Mouse (Mus musculus) layer of hippocampus, adult 11-12 months (tissue): ENCODE data around the gene Srsf10.

ENCODE experiments used
- DNase-seq: peaks from one replicate; pipeline ENCODE4 v3.0.0; 2022; ENCODE audit warnings: low spot score

Gene Srsf10

DNA sequence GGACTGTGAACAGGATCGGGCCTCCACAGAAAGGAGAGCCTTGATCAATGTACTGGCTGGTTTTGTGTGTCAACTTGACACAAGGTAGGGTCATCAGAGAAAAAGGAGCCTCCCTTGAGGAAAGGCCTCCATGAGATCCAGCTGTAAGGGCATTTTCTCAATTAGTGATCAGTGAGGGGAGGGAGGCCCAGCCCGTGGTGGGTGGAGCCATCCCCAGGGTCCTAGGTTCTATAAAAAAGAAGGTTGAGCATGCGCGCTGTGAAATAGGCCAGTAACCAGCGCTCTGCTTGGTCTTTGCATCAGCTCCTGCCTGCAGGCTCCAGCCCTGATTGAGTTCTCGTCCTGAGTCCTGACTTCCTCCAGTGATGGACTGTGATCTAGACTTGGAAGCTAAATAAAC, 29.0 kb downstream of the Srsf10 start:
- no peak for DNase-seq

DNA sequence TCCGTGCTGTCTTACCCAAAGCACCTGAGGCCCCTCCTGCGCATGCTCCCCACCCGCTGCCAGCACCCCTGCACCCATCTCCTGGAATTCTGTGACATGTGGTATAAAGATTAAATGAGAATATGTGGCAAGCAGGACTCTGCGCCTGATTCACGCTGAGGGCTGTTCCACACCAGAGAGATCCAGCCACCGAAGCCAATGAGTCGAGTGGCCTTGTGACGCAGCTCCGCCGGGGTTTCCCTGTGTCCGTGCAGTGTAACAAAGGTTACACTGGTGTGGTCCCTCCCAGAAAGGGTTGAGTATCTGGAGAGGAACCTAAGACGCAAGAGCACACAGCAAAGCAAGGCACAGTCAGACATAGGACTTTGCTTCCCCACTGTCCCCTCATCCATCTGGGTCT, 30.1 kb downstream of the Srsf10 start:
- DNase-seq: no peak

DNA sequence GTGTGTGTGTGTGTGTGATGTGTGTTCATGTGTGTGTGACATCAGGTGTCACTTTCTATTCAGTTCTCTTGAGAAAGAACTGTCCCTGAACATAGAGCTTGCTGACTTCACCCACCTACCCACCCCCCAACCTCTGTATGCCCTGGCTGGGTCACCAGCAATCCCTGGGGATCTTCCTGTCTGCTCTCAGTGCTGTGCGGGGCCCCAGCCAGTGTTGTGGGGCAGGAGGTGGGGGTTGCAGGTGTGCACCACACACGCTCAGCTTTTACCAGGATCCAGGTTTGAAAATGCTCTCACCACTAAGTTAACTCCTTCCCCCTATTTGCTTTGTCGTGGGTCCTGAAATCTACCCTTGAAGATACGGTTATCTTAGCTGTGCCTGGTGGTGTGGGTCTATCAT, 30.6 kb downstream of the Srsf10 start:
- no peak for DNase-seq

DNA sequence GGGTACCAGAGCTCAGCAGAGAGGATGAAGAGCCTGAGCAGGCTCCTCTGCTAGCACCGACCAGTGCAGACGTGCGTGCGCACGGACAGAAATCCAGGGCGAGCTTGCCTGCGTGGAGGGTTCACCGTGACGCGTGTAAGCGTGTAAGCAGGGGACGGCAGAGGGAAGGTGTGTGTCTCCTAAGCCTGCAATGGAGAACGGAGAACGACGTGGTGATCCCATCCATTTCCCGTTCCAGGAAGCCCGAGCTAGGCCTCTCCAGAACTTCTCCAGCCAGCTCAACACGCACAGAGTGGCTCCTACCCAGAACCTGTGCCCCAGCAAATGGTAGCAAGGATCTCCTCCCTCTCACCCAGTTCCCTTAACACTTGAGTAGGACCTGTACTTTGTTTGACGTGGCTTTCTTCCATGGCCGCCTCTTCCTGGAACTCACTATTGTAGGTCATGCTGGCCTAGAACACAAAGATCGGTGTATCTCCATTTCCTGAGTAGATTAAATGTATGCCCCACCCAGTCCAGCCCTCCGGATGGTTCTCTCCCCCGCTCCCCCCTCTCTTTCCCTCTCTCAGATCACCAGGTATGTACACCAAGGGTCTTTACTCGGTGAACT, 33.0 kb downstream of the Srsf10 start:
- no peak for DNase-seq

DNA sequence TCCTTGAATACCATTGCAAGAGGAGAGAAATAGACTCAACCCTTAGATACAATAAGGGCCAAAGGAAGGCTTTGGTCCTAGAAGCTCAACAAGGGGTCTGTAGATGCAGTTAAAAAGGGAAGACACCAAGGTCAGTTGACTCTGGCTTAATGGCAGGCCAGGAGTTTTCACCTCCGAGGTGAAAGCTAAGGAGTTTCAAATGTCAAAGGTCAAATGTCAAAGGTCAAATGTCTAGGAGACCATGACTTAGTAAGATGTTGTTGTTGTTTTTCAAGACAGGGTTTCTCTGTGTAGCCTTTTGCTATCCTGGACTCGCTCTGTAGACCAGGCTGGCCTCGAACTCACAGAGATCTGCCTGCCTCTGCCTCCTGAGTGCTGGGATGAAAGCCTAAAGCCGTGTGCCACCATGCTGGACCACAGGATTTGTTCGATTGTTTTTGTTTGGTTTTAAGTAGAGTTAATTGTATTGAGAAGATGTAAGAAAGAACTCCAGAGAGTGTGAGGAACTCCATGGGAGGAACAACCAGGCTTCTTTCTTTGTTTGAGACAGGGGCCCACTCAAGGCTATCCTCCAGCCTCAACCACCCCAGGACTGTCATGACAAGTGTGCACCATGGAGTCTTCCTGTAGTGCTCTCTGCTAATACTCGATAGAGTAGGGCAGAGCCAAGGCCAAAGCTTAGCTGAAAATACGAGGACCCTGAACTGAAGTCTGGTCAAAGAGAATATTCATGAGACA, 33.8 kb downstream of the Srsf10 start:
- no peak for DNase-seq

DNA sequence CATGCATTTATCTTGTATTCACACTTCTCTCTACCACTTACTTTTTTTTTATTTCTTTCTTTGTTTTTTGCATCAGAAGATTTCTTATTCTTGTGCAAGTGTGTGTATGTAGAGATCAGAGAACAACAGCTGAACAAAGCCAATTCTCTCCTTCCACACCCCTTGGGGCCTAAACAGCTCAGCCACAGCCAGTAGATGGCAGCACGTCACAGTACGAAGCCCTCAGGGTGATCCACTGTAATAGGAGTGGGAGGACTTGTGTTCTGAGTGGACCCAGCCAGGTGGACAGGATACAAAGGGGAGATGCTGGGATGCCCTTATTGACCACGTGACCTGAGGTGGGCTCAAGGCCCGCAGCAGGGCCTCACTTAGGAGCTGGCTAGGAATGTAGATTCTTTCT, 34.3 kb downstream of the Srsf10 start:
- peak; percentile 76 for DNase-seq

DNA sequence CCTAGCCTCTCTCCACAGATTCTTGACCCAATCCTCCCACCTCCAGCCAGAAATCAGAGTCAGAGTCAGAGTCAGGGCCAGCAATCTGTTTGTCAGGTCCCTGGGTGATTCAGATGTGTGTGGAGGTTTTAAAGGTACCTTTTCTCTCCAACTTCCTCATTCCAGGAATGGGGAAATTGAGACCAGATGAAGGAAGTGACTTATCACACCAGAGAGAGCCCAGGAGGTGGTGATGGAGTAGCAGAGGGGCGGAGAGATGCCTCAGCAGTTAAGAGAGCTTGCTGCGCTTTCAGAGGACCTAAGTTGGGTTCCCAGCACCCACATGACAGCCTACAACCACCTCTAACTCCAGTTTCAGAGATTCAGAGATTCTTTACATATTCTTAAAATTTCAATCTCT, 36.0 kb downstream of the Srsf10 start:
- no peak for DNase-seq

DNA sequence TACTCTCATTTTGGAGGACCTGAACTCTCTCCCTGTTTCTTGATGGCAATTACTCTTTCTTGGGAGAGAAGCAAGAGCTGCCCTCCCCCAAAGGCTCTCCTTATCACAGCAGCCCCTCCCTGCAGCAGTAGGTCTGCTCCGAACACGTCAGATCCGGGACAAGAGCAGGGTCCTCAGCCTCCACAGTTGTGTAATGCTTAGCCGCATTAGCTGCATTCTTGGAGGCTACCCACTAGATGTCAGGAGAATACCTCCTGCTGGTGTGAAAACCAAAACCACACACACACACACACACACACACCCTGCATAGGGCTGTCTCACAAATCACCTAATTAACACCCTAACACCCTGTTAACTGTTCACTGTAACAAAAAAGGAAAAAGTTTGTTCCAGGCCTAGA, 37.3 kb downstream of the Srsf10 start:
- DNase-seq: no peak

DNA sequence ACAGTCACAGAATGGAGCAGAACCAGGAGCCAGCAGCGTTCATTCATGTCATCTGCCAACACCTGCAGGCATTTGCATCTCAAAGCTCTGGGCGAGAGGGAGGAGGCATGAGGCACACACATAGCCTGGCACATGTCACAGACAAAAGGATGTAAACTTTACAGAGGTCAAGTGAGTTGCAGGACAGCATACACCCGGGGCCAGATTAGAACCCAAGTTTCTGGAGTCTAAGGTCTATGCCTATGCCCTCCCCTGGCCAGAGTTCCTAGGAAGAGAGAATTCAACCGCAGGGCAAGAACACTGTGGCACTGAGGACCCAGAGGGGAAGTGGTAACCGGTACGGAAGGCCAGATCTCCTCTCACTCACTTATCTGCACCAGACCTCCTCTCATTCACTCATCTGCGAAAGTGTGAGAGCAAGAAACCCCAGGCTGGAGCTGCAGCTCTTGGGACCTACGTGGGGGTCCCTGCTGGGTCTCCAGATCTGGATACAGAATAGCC, 39.6 kb downstream of the Srsf10 start, which contains the start of gene Cnr2:
TSS of gene Cnr2 (plus strand) at position 324 of the 501 bp plus-strand sequence.
- DNase-seq: no peak

DNA sequence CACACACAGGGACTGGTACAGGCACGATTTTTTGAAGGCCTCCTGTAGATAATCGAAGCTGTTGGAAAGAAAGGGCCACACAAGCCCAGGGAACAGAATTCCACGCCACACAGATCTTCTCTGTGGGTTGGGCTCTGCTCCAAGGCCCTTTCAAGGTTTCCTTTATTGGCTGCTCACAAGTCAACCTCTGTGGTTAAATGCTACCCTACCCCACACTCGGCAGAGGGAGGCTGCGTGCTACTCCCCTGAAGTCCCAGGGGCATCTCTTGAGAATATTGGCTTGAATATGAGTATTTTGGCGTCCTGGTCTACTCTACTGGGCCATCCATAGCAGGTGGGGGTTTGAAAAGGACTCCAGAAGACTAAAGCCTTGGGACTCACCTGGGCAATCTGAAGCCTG, 40.6 kb downstream of the Srsf10 start:
- no peak for DNase-seq

DNA sequence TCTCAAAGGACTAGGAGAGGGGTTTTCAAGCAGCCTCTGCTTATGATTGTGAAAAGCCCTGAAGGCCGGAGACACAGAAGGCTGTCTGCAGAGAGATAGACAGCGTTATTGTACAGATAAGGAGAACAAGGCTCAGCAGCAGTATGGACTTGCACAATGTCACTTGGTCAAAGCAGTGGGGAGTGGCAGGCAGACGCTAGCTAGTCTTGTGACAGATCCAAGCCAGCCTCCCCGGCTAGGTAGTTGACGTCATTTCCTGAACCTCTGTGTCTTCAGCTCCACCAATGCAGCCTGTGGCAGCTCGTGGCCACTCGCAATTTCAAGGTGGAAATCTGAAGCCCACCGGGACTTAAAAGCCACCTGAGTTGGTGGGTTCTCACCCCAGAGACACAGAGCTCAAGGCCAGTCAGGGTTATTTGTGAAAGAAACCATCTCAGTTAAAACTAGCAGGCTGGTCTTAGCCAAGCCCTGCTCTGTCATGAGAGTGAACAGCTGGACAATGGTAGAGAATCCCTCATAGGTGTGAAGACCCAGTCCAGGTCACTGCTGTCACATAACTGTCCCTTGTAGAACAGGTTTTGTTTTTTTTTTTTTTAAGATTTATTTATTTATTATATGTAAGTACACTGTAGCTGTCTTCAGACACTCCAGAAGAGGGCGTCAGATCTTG, 43.0 kb downstream of the Srsf10 start:
- peak; percentile 39 for DNase-seq

DNA sequence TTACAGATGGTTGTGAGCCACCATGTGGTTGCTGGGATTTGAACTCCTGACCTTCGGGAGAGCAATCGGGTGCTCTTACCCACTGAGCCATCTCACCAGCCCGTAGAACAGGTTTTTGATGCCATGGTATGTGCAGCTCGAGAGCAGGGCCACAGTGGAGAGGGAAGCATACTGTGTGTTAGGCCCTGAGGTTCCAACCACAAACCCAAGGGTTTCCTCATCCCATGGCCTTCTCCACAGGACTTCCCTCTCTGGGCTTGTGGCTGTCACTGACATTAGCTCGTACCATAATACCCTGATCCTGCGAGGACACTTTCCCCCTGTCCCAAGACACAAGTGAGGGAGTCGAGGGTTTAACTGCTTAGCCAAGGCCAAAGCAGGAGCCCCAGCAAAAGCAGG, 43.5 kb downstream of the Srsf10 start:
- no peak for DNase-seq

DNA sequence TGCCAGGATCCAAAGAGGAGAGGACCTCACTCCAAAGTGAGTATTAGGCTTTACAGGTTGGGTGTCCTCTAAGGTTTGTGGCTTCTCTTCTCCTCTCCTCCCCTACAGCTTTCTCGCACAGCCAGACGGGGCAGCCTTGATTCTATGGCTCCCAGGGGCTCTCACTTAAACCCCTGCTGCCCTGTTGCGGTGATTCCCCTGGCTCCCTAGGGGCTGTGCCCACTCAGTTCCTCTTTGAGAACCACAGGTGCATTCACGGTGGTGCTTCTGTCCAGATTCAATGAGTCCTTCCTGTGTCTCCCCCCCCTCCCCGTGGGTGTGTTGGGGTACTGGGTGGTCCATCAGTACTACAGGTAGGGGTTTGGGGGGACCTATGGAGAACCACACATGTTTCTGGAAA, 44.5 kb downstream of the Srsf10 start:
- no peak for DNase-seq

DNA sequence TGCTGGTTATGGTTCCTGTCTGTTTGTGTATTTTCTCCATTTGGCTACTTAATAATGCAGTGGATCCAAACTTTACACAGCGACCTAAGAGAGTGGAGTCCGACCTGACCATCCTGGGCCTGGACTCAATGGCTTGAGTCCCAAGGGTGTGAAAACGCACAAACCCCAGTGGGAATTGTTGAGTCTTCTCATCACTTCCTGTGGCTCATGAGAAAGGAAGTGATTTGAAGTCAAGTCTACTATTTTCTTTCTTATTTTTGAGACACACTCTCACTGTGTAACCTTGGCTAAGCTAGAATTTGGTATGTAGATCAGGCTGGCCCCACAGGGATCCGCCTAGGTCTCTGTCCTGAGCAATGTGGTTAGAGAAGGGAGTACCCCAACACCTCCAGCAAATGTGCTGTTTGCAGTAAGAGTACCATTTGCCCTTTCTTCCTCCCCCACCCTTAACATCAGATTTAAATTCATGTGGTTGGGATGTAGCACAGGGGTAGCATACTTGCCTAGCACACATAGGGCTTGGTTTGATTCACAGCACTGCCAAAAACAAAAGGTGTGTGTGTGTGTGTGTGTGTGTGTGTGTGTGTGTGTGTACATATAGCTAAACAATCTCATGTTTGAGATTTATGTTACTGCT, 47.2 kb downstream of the Srsf10 start:
- no peak for DNase-seq

DNA sequence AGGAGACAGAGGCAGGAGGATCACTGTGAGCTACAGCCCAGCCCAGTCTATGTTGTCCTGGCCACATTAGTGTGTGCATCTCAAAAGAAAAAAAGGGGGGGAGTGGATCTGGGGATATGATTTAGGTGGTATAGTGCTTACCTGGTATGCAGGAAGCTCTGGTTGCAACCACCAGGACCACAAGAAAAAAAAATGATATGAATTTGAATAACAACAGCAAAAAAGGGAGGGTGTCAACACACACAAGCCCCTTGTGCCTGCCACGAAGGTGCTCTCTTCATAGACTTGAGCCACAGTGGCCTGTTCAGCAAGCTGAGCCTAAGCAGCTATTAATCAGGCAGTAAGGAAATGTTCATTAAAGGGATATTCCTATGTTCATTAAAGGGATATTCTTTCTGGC, 49.3 kb downstream of the Srsf10 start:
- DNase-seq: no peak

DNA sequence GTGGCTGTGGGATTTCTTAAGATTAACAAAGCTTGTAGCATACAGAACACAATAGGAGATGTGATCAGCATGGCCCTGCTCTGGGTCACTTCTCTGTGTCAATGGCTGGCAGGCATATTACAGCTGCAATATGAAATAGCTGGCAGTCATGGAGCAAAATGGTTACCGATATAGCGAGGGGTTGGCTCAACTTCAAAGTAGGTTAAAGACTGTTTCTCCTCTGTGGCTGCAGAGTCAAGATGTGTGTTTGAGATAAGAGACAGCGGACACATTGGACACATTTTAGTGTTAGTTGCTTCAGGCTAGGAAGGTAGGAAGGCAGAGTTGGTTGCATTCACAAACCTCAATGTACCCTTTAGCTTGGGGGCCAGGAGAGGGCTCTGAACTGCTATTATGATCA, 51.1 kb downstream of the Srsf10 start:
- no peak for DNase-seq

DNA sequence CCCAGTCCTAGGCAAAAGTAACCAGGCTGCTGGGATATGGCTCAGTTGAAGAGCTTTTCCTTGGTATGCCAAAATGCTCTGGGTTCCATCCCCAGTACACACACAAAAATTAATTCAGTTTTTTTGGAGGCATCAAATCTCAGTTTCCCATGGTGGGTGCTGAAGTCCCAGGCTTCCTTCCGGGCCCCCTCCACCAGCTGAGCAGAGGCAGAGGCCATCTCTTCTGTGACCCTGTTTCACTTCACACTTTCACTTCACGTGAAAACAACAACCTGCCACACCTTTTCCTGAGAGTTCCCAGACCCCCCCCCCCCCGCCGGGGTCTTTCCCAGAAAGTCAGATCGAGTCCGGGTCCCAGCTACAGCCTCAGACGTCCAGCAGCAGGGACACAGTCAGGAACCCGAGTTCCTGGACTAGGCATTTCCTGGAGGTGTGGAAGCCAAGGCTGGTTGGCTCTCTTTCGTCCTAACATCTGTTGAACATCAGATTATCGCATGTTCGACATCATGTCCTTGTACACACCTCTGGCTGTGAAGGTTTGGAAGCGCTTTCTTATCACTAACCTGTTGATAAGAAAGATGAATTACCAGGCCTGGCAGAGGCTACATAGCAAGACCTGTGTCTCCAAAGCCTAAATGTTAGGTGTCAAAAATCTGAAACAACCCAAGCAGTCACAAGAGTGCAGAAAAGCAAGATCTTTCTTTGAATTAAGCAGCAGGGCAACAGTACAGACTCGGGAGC, 53.9 kb downstream of the Srsf10 start:
- DNase-seq: no peak

DNA sequence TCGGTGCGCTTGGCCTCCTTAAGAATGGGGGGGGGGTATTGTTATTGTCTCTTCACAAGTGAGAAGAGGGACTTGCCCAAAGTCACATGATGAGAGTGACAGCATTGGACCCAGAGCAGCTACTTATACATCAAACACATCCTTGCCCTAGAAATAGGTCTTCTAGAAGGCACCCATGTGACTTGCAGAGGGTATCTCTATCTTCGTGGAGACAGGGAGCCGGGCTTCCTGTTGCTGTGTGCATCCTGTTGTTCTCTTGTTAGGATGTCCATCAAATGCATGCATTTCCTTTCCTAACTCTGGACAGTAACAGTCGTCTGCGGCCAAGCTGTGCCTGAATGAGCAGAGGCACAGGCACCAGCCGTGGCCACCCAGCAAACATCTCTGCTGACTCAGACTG, 56.0 kb downstream of the Srsf10 start:
- DNase-seq: no peak

DNA sequence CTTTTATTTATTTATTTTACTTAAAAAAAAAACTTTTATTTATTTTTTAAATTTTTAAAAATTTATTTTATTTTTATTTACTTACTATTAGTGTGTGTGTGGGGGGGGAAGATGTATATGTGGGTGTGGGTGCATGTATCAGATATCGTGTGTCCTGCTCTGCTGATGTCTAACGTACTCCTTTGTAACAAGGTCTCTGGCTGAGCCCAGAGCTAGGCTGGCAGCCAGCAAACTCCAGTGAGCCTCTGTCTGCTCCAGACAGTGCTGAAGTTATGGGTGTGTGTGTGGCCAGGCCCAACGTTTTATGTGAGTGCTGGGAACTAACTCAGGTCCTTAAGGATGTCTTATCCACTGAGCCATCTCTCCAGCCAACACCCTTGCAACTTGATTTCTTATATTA, 56.6 kb downstream of the Srsf10 start:
- no peak for DNase-seq

DNA sequence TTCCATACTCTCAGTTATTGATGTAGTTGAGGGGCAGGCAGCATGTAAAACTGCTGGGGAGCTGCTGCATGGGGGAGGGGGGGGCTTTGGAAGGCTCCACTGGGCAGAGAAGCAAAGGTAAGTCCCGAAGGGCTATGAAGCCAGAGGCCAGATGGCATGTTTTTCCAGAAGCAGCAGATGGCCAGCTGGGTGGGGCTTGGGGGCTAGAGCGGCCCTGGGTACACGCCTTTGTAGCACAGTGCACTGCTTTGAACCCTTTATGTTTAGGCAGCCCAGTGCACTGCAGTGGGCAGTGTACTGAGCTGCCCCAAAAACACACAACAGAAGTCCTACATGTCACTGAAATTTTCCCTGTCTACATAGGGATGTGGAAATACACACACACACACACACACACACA, 57.3 kb downstream of the Srsf10 start:
- no peak for DNase-seq

DNA sequence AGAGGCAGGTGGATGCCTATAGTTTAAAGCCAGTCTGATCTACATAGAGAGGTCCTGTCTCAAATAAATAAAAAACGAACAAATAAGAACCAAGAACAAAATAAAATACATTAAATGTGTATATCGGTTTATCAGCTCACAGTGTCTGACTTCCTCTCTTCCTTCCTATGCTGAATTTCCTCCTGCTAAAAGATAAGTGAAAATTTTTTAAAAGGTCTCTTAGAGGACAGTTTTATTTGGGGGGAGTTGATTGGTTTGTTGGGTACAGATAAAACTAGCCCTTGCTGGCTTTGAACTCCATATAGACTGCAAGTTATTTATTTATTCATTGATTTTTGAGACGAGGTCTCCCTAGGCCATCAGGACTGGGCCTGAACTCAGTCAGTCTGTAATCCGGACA, 57.9 kb downstream of the Srsf10 start:
- no peak for DNase-seq

DNA sequence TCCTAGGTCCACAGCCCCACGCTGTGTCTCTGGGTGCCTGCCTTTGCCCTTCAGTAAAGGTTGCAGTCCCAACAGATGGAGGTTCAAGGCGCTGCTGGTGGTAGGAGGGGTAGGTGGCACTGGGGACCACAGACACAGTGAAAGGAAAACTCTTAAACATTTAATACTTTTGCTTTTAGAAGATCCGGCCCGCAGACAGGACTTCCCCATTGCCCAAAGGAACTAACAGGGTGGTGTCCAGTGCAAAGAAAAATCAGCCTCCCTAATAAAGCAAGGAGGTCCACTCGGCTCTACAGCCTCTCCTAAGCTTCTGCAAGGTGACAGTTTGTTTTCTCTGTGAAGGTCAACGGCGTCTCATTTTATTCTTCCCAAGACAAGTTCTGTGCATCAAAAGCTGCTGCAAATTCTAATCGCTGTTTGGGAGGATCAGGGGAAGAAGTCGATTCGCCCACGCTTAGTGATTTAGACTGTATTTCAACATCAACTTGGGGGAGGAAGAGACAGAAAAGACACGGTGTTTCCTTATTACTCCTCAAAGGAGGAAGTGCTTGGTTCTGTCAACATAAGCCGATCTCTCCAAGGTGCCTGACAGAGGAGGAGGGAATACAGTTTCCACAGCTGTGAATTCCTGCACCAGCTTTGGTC, 63.2 kb downstream of the Srsf10 start:
- no peak for DNase-seq
